ENCODE assay signal across 32 mouse cellular contexts in genomic region chr5:106577237-106577888, GRCm38 (mm10). TPM values are rescaled to one million over a fixed set of nuclear protein-coding genes. Genes with fewer than 3 reads are reported as not detected.
DNase-seq lines count a peak whose midpoint lies in the region; ATAC-seq lines count a peak whose summit lies in the region.
"Had no signal": no experiment of that assay in that cellular context is flagged by ENCODE, and none has a peak within 500 bp of the region (broad histone marks: within the 10 kb centered on the region; RNA-seq: fewer than 3 reads in every experiment).

No protein-coding gene starts in this region.

- 25% methylated on average over 9 of the region's 9 CpGs for WGBS in forebrain, embryonic 11.5 days
- 24% methylated on average over 9 of the region's 9 CpGs for WGBS in forebrain, embryonic 10.5 days
- WGBS in neural tube, embryonic 14.5 days = 38% methylated on average over 9 of the region's 9 CpGs
- WGBS in hindbrain, embryonic 15.5 days = 43% methylated on average over 9 of the region's 9 CpGs

- ATAC-seq in forebrain, embryonic 11.5 days (replicated peaks; ENCODE audit: low FRiP score) = peak; percentile 88
- peak; percentile 55; the same call in 1 of the 2 replicates for ATAC-seq in neural tube, embryonic 14.5 days (ENCODE audit: low read depth)
- peak; percentile 31; the same call in 1 of the 2 replicates for ATAC-seq in hindbrain, embryonic 15.5 days (ENCODE audit: low FRiP score, low read depth)
- ATAC-seq: activated CD4-positive, CD25-positive, alpha-beta regulatory T cell, adult 4 months; CD4-positive, CD25-positive, alpha-beta regulatory T cell, adult 4 months; intestine, postnatal 0 days had no signal

- H3K4me2 ChIP-seq in forebrain, embryonic 11.5 days (ENCODE audit: low read depth, low read length, severe bottlenecking) = no peak overlapping the region
- no peak overlapping the region for H3K4me2 ChIP-seq in neural tube, embryonic 14.5 days (ENCODE audit: low read depth, low read length)
- H3K4me2 ChIP-seq in hindbrain, embryonic 15.5 days = no peak overlapping the region
- H3K4me2 ChIP-seq: heart, embryonic 12.5 days; limb, embryonic 13.5 days; lung, embryonic 15.5 days had no signal

- no peak overlapping the region for H3K4me3 ChIP-seq in forebrain, embryonic 11.5 days (ENCODE audit: low read depth, low read length)
- no peak overlapping the region for H3K4me3 ChIP-seq in forebrain, embryonic 10.5 days
- H3K4me3 ChIP-seq in neural tube, embryonic 14.5 days (ENCODE audit: low read depth, low read length) = no peak overlapping the region
- no peak overlapping the region for H3K4me3 ChIP-seq in hindbrain, embryonic 15.5 days
- H3K4me3 ChIP-seq: gastrocnemius, adult 2 months; heart, embryonic 12.5 days; limb, embryonic 13.5 days; lung, embryonic 15.5 days had no signal

- peaks cover 47% of the 10 kb centered on the region for H3K27me3 ChIP-seq in forebrain, embryonic 11.5 days (ENCODE audit: control insufficient read depth, insufficient read depth, low read length)
- H3K27me3 ChIP-seq in forebrain, embryonic 10.5 days (ENCODE audit: poor library complexity, severe bottlenecking) = peaks cover 95% of the 10 kb centered on the region
- peaks cover 25% of the 10 kb centered on the region for H3K27me3 ChIP-seq in neural tube, embryonic 14.5 days (ENCODE audit: control insufficient read depth, insufficient read depth, low read length)
- peaks cover 59% of the 10 kb centered on the region for H3K27me3 ChIP-seq in hindbrain, embryonic 15.5 days

- no peaks in the 10 kb centered on the region for H3K36me3 ChIP-seq in forebrain, embryonic 11.5 days (ENCODE audit: control insufficient read depth, insufficient read depth, low read length)
- H3K36me3 ChIP-seq in forebrain, embryonic 10.5 days (replicated peaks) = no peaks in the 10 kb centered on the region
- H3K36me3 ChIP-seq in neural tube, embryonic 14.5 days (ENCODE audit: control insufficient read depth, insufficient read depth, low read length) = no peaks in the 10 kb centered on the region
- H3K36me3 ChIP-seq in hindbrain, embryonic 15.5 days = no peaks in the 10 kb centered on the region
- H3K36me3 ChIP-seq: heart, embryonic 12.5 days; limb, embryonic 13.5 days; lung, embryonic 15.5 days had no signal

- no peak overlapping the region for H3K9ac ChIP-seq in forebrain, embryonic 11.5 days (ENCODE audit: low read length)
- H3K9ac ChIP-seq in neural tube, embryonic 14.5 days (replicated peaks; ENCODE audit: low read depth, low read length) = no peak overlapping the region
- no peak overlapping the region for H3K9ac ChIP-seq in hindbrain, embryonic 15.5 days
- H3K9ac ChIP-seq: heart, embryonic 12.5 days; limb, embryonic 13.5 days; liver, embryonic 14.5 days; lung, embryonic 15.5 days had no signal

- no peak overlapping the region for H3K27ac ChIP-seq in forebrain, embryonic 11.5 days (ENCODE audit: low read depth, low read length)
- no peak overlapping the region for H3K27ac ChIP-seq in forebrain, embryonic 10.5 days
- no peak overlapping the region for H3K27ac ChIP-seq in neural tube, embryonic 14.5 days (ENCODE audit: low read depth, low read length)
- H3K27ac ChIP-seq in hindbrain, embryonic 15.5 days (replicated peaks) = no peak overlapping the region
- H3K27ac ChIP-seq: gastrocnemius, adult 2 months; limb, embryonic 13.5 days; liver, embryonic 14.5 days; lung, embryonic 15.5 days had no signal

- H3K4me1 ChIP-seq in forebrain, embryonic 11.5 days (replicated peaks; ENCODE audit: control insufficient read depth, insufficient read depth, low read length) = peaks cover 9% of the 10 kb centered on the region; the same call in 1 of the 2 replicates
- H3K4me1 ChIP-seq in forebrain, embryonic 10.5 days = peaks cover 36% of the 10 kb centered on the region
- H3K4me1 ChIP-seq in neural tube, embryonic 14.5 days (ENCODE audit: control insufficient read depth, insufficient read depth, low read length) = peaks cover 10% of the 10 kb centered on the region
- H3K4me1 ChIP-seq in hindbrain, embryonic 15.5 days (replicated peaks) = peaks cover 18% of the 10 kb centered on the region
- H3K4me1 ChIP-seq: heart, embryonic 12.5 days had no signal

- intact Hi-C loops in heart, postnatal 14 days (cut with DNase I) = loop anchor here (5.0 kb wide), 1 partner anchor 110 kb away; no protein-coding TSS in a partner anchor

- no peaks in the 10 kb centered on the region for H3K9me3 ChIP-seq in forebrain, embryonic 11.5 days (ENCODE audit: control insufficient read depth, low read length)
- H3K9me3 ChIP-seq in forebrain, embryonic 10.5 days = no peaks in the 10 kb centered on the region
- H3K9me3 ChIP-seq in neural tube, embryonic 14.5 days (ENCODE audit: control insufficient read depth, low read length) = no peaks in the 10 kb centered on the region
- H3K9me3 ChIP-seq in hindbrain, embryonic 15.5 days = no peaks in the 10 kb centered on the region
- H3K9me3 ChIP-seq: heart, embryonic 12.5 days; limb, embryonic 13.5 days; lung, embryonic 15.5 days had no signal

- peak; percentile 74 for DNase-seq in forebrain, embryonic 11.5 days (ENCODE audit: low spot score)
- DNase-seq in forebrain, embryonic 10.5 days (ENCODE audit: extremely low spot score, low spot score) = no peak
- no peak for DNase-seq in neural tube, embryonic 10.5 days (ENCODE audit: extremely low spot score, low spot score)
- no peak for DNase-seq in left cerebral cortex, adult 8-10 months (ENCODE audit: low spot score in 2 of 2)
- no peak for DNase-seq in heart, postnatal 14 days
- DNase-seq in right cerebral cortex, adult 2 months (ENCODE audit: low spot score in 2 of 2) = no peak
- DNase-seq: adrenal gland, postnatal 14 days; cerebellum, adult 11-12 months; cerebellum, postnatal 25 days; embryo, embryonic 11 days; gastrocnemius, adult 2 months; heart, postnatal 4 days; kidney, postnatal 10 days; right cerebral cortex, postnatal 25 days; thymus, postnatal 36 days had no signal

RNA-seq across cellular contexts. Expression of gene Gm17304, which starts 31.5 kb away (rescaled TPM):
- polyA plus RNA-seq in forebrain, embryonic 11.5 days (2014; fragmentation: Nextera tagmentation; extraction: Ambion mirVana) = not detected in 2 replicates
- not detected in 2 replicates for polyA plus RNA-seq in forebrain, embryonic 10.5 days (2016; fragmentation: Nextera tagmentation; extraction: Ambion mirVana)
- polyA plus RNA-seq in neural tube, embryonic 14.5 days (2014; fragmentation: Nextera tagmentation; extraction: Ambion mirVana) = not detected in 2 replicates
- polyA plus RNA-seq in hindbrain, embryonic 15.5 days (2015; fragmentation: Nextera tagmentation; extraction: Ambion mirVana) = not detected in 2 replicates
- not detected for total RNA-seq in left cerebral cortex, adult 8-10 months (2022)
- total RNA-seq in heart, postnatal 14 days (2021) = not detected
- total RNA-seq: adrenal gland, postnatal 14 days; ES-E14; gastrocnemius, adult 2 months; granulocyte monocyte progenitor cell, adult 5-6 weeks; heart, postnatal 4 days; layer of hippocampus, adult 18-20 months; layer of hippocampus, postnatal 25 days; left cerebral cortex, postnatal 14 days had no signal
- polyA plus RNA-seq: activated CD4-positive, CD25-positive, alpha-beta regulatory T cell, adult 4 months; CD4-positive, CD25-positive, alpha-beta regulatory T cell, adult 4 months; heart, embryonic 12.5 days; intestine, postnatal 0 days; limb, embryonic 13.5 days; liver, embryonic 14.5 days; lung, embryonic 15.5 days; neural tube, embryonic 11.5 days; spleen, adult 2 months; stomach, embryonic 14.5 days had no signal

Comparison
In these comparisons a context has a peak if more than half of its experiments do, and no peak if none do; other contexts are left out.
1. ATAC-seq: peak in every context shown above with its lines; median percentile 88 in forebrain, embryonic 11.5 days; 55 in neural tube, embryonic 14.5 days; 31 in hindbrain, embryonic 15.5 days.